Mouse (Mus musculus) G1E (cell line): ENCODE measurements around the gene Sele. TPM values are rescaled to one million over a fixed set of nuclear protein-coding genes. Genes with fewer than 3 reads are reported as not detected.
"Not testable (repeated sequence)": the region's sequence is repeated elsewhere in the genome, so short reads cannot be mapped to it uniquely, and the experiment has no call there.

Source experiments
- ATAC-seq: 2 replicates; pipeline ENCODE4 v1.8.0; 2016; ENCODE audit warnings: mild to moderate bottlenecking; ENCODE audit not compliant: insufficient number of reproducible peaks, poor library complexity, low FRiP score, severe bottlenecking; ENCODE audit errors: extremely low read depth
- DNase-seq: peaks from one replicate; pipeline ENCODE4 v3.0.0; 2012; ENCODE audit warnings: low spot score
- H3K27me3 ChIP-seq: 2 replicates; pipeline ENCODE4 v1.6.1; 2012; ENCODE audit warnings: mild to moderate bottlenecking, low read length, inconsistent platforms; ENCODE audit not compliant: insufficient read depth
- H3K36me3 ChIP-seq: replicated peaks from 2 replicates; pipeline ENCODE3; 2012; ENCODE audit warnings: mild to moderate bottlenecking, inconsistent platforms
- H3K4me1 ChIP-seq: 2 replicates; pipeline ENCODE4 v1.6.1; 2012; ENCODE audit warnings: low read depth, low read length, inconsistent platforms, mixed read lengths; ENCODE audit not compliant: insufficient read depth
- H3K4me3 ChIP-seq: 2 replicates; pipeline ENCODE4 v1.5.1; 2012; ENCODE audit warnings: low read depth, mild to moderate bottlenecking, inconsistent platforms, low read length, moderate library complexity, mixed read lengths
- H3K9me3 ChIP-seq: replicated peaks from 2 replicates; pipeline ENCODE4 v1.6.1; 2012; ENCODE audit warnings: inconsistent platforms
- CTCF ChIP-seq: IDR thresholded peaks from 2 replicates; pipeline ENCODE4 v1.5.1; 2012; ENCODE audit warnings: low read depth, low read length, inconsistent platforms, mixed read lengths
- GATA1 ChIP-seq: IDR thresholded peaks from 2 replicates; pipeline ENCODE4 v1.6.1; 2012; ENCODE audit warnings: borderline replicate concordance, low read length, inconsistent platforms, mixed read lengths
- GATA2 ChIP-seq: IDR thresholded peaks from 2 replicates; pipeline ENCODE4 v1.6.1; 2012; ENCODE audit warnings: low read depth, low read length, inconsistent platforms, borderline replicate concordance
- POLR2AphosphoS5 ChIP-seq: IDR thresholded peaks from 2 replicates; pipeline ENCODE4 v1.6.1; 2012; ENCODE audit warnings: low read depth, low read length, inconsistent platforms; ENCODE audit not compliant: insufficient replicate concordance
- TAL1 ChIP-seq: conservative IDR thresholded peaks from 2 replicates; pipeline ENCODE4 v1.6.1; 2012; ENCODE audit warnings: low read depth, low read length, inconsistent platforms, mixed read lengths
- polyA plus RNA-seq: library from polyadenylated mRNA; stranded (reverse); fragments of >175 nt; gene quantifications from 2 replicates; pipeline ENCODE4 v1.2.3, GENCODE M21; 2012
- total RNA-seq, 2 experiments: library from RNA; stranded (forward) in 1 of 2; stranded (reverse) in 1 of 2; fragments of 200-1000 nt in 1 of 2; fragments of >200 nt in 1 of 2; fragmentation: Nextera tagmentation in 1 of 2; gene quantifications; 2 replicates each; pipeline ENCODE4 v1.2.3; 2014 to 2017

The Sele gene
- total and polyA plus RNA-seq, 3 experiments = 0.05 TPM; not detected in 2

DNA sequence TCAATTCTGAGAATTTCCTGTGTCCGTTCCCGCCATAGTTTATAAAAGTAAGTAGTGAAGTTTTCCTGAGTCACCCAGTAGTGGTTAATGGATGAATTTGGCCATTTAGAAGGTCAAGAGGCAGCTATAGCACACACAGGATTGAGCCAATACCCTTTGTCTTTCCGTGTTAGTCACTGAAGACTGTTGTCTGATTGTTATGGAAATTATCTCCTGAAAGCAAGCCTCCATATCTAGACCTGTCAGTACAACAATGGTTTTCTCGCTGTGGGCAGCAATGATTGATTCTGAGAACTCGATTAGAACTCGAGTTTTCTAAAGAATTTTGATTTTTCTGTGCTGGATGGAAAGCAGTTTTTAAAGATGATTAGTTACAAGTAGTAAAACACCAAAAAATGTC, 28.2 kb upstream of the Sele start:
- Histone ChIP-seq H3K36me3 (no peaks in the 10 kb centered on the region), H3K27me3 (no peaks in the 10 kb centered on the region), H3K9me3 (no peaks in the 10 kb centered on the region), H3K4me1 (no peaks in the 10 kb centered on the region), H3K4me3 (no peak overlapping the region)
- TF ChIP-seq GATA1 = no peak
- DNase-seq (no peak), ATAC-seq (no peak)

DNA sequence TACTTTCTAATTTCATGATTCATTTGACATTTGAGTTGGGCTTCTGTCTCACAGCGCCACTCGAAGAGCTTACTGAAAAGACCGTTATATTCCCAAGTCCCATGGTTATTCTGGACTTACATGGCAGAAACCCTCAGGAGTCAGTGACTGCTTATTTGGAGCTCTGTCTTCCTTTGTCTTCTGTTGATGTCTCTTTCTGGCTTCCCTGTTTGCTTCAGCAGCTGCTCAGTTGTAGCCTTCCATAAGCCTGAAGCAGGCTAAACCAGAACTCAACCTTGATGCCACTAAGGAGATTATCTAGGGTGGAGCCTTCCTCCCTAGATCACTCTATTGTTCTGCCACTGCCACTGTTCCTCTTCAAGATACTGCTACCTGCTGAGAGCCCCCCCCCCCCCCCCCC, 27.3 kb upstream of the Sele start:
- not testable (repeated sequence) for H3K4me3 ChIP-seq, ATAC-seq, H3K9me3 ChIP-seq, H3K27me3 ChIP-seq, H3K36me3 ChIP-seq, DNase-seq, H3K4me1 ChIP-seq

DNA sequence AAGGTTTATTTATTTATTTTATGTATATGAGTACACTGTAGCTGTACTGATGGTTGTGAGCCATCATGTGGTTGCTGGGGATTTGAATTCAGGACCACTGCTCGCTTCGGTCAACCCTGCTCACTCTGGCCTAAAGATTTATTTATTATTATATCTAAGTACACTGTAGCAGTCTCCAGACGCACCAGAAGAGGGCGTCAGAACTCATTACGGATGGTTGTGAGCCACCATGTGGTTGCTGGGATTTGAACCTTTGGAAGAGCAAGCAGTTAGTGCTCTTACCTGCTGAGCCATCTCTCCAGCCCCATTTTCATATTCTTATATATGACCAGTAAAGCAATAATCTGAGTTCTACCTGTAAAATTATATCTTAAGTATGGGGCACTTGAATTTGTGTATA, 25.9 kb upstream of the Sele start:
- not testable (repeated sequence) for H3K4me3 ChIP-seq, DNase-seq, H3K9me3 ChIP-seq, H3K36me3 ChIP-seq, ATAC-seq, H3K27me3 ChIP-seq, H3K4me1 ChIP-seq

GRCm38 (mm10) chr1:164025685-164026084, 22.3 kb upstream of the Sele start:
- no peak for DNase-seq
- Histone ChIP-seq H3K4me1 (no peaks in the 10 kb centered on the region), H3K9me3 (no peaks in the 10 kb centered on the region), H3K27me3 (no peaks in the 10 kb centered on the region; the same call in 1 of the 2 replicates), H3K36me3 (no peaks in the 10 kb centered on the region), H3K4me3 (no peak overlapping the region)
- no peak for TF ChIP-seq GATA2
- TF ChIP-seq POLR2AphosphoS5 = no peak
- no peak for TF ChIP-seq TAL1
- no peak for TF ChIP-seq GATA1
- no peak for TF ChIP-seq CTCF
- ATAC-seq = no peak

GRCm38 (mm10) chr1:164027416-164027815, 20.6 kb upstream of the Sele start:
- no peaks in the 10 kb centered on the region for H3K9me3 ChIP-seq
- no peaks in the 10 kb centered on the region; the same call in 1 of the 2 replicates for H3K27me3 ChIP-seq
- peak; percentile 44; the same call in 1 of the 2 replicates for TF ChIP-seq CTCF
- TF ChIP-seq GATA2 = no peak
- no peak for TF ChIP-seq TAL1
- no peak for TF ChIP-seq POLR2AphosphoS5
- no peak for TF ChIP-seq GATA1
- no peaks in the 10 kb centered on the region for H3K4me1 ChIP-seq
- ATAC-seq = no peak
- DNase-seq = no peak
- H3K4me3 ChIP-seq = no peak overlapping the region
- H3K36me3 ChIP-seq = no peaks in the 10 kb centered on the region

GRCm38 (mm10) chr1:164040385-164041135, 7.5 kb upstream of the Sele start:
- H3K9me3 ChIP-seq = no peaks in the 10 kb centered on the region
- H3K4me1 ChIP-seq = no peaks in the 10 kb centered on the region
- no peak for ATAC-seq
- no peaks in the 10 kb centered on the region for H3K36me3 ChIP-seq
- no peak overlapping the region for H3K4me3 ChIP-seq
- no peak for DNase-seq
- no peak for TF ChIP-seq POLR2AphosphoS5
- peaks cover 4% of the 10 kb centered on the region; the same call in 1 of the 2 replicates for H3K27me3 ChIP-seq

- no peak for ATAC-seq
- Histone ChIP-seq H3K4me3 (no peak overlapping the region), H3K9me3 (no peaks in the 10 kb centered on the region), H3K4me1 (no peaks in the 10 kb centered on the region), H3K36me3 (no peaks in the 10 kb centered on the region), H3K27me3 (peaks cover 4% of the 10 kb centered on the region; the same call in 1 of the 2 replicates)
- DNase-seq = no peak
- TF ChIP-seq TAL1 (no peak), GATA2 (no peak)
Observed at GRCm38 (mm10) chr1:164043549-164043948, 4.5 kb upstream of the Sele start.
